Mouse (Mus musculus) kidney, postnatal 14 days (tissue): ENCODE results near the gene Trim58.

Experiments
- DNase-seq: peaks from one replicate; pipeline ENCODE4 v3.0.0; 2022; ENCODE audit warnings: mixed read lengths

Gene Trim58

DNA sequence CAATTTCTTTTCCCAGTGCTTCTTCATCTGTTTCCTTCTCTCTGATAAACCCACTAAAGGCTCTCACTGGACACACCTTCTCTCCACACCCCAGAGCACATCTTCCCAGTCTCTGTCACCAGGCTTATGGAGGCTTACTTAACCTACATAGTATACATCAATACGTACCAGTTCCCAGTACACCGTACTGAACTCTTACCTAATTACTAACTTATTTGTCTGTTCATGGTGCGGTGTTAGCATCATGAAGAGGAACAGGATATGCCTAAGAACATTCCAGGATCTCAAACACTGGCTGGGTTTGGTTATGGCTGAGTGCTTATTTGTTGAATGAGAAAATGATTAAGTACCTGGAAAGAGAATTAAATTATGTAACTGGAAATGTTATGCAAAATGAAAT, 14.9 kb downstream of the Trim58 start:
- no peak for DNase-seq

- DNase-seq = no peak
These were observed 18.3 kb downstream of the Trim58 start, which contains the start of gene Olfr322 for GRCm38 (mm10) chr11:58658596-58658995. Gene Olfr322 (plus strand): TSS chr11:58658782.

- no peak for DNase-seq
These were observed 29.0 kb downstream of the Trim58 start for GRCm38 (mm10) chr11:58669252-58669651.

DNA sequence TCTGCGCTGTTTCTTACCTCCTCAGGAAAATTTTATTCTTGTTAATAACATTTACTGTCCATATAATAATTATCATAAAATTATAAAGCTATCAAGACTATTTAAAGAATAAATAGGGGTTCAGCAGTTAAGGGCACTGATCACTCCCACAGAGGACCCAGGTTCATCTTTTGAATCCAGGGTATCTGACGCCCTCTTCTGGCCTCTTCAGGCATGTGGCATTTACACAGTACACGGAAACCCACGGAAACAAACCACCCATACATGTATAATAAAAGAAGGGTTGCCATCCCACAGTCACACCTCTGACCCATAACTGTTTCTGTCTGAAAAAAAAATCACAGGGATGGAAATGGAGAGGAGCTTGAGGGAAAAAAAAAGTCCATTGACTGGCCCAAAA, 31.6 kb downstream of the Trim58 start:
- DNase-seq = no peak

DNA sequence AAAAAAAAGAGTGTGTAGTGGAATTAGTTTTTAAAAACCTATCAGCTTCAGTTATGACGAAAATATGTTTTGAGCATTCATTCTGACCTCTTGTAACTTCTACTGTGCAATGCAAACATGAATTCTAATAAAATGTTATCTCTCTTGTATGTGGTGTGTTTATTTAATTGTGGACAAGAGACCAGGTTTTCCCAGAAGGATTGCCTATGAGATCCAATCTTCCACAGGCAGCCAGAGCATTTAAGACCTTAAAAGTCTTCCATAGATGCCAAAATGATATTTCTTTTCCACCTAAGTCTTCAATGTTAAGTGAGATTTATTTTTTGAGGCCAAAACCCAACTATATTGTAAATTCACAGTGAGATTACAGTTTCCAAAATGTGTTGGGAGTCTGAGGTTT, 40.5 kb downstream of the Trim58 start, which contains the start of gene Olfr320:
Gene Olfr320, plus strand, starts transcription at position 301 of the 400 bp plus-strand sequence.
- DNase-seq = no peak

GRCm38 (mm10) chr11:58698862-58699261, 58.6 kb downstream of the Trim58 start, which contains the start of gene Olfr319:
Gene Olfr319 (plus strand): TSS chr11:58699162.
- no peak for DNase-seq
